Mouse (Mus musculus): ENCODE data around the gene Mut.

GRCm38 (mm10) chr17:40914250-40914649 lies 20.2 kb upstream of the Mut start, which contains the start of gene Glyatl3:
- TF ChIP-seq POLR2A (IDR thresholded peaks at IDR 0.05; ENCODE audit: control insufficient read depth, low read depth, low read length) (no peak), CTCF (IDR thresholded peaks at IDR 0.05; ENCODE audit: control insufficient read depth, insufficient read depth, insufficient replicate concordance, low read depth, low read length) (no peak)
